Mouse (Mus musculus) T-cell, adult 66 days (primary cell): ENCODE results near the gene Neurl1b. TPM values are rescaled to one million over a fixed set of nuclear protein-coding genes. Genes with fewer than 3 reads are reported as not detected.

Source experiments
- total RNA-seq, 2 experiments: library from RNA; stranded (reverse); gene quantifications; 3 replicates in 1 of 2; 4 replicates in 1 of 2; pipeline ENCODE4 v1.2.4; 2023

Gene Neurl1b
- under 1 TPM; 0.33 to 0.44 TPM for total RNA-seq

DNA sequence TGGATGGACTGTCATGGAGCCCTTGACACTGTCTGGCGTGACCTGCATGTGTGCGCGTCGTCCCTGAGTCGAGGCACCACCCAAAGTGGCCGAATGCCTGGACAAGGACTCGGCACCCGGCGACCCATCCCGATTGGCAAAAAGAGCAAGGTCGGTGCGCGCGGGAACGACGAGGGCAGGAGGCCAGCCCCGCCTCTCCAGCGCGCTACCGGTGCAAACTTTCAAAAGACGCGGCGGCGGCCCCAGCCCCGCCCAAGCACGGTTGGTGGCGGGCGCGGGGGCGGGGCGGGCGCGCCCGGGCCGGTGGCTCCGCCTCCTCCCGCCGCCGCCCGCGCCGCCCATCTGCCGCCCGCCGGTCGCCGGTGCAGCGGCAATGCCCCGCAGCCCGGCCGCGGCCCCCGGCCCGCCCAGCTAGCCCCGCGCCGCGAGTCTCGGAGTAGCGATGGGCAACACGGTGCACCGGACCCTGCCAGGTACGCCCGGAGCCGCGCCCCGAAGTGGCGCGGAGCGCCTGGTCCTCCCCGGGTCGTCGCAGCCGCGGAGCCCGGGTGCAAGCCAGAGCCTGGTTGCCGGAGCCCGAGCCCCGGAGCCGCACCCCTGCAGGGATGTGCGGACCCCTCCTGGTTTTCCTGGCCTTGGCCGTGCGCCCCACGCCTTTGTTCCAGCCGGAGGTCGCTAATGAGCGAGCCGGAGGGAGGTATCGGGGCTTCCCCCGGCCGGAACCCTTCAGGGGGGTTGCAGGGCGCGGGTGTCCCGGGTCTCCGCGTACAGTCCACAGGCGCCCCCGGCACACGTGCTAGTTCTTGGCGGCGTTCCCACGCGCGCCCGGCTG is at the start of gene Neurl1b:
Gene Neurl1b, plus strand, starts transcription at position 307 of the 832 bp plus-strand sequence.

Other genes with a start within 250 kb of the Neurl1b start
- gene Pdia2, start 215.7 kb upstream of the Neurl1b start, total RNA-seq: not detected
- gene Rgs11, start 211.9 kb upstream of the Neurl1b start, total RNA-seq: 10 to 100 TPM; 33.4 to 34.1 TPM
- gene Arhgdig, start 207.0 kb upstream of the Neurl1b start, total RNA-seq: not detected
- 10 to 100 TPM; 34.5 to 38.7 TPM for gene Fam234a, start 170.6 kb upstream of the Neurl1b start, total RNA-seq
- gene Luc7l, start 161.9 kb upstream of the Neurl1b start, total RNA-seq: 100 to 1,000 TPM; 112 to 113 TPM
- gene Ergic1, start 146.7 kb downstream of the Neurl1b start, total RNA-seq: 10 to 100 TPM; 34.9 to 36.1 TPM
- gene Dusp1, start 147.3 kb downstream of the Neurl1b start, total RNA-seq: 100 to 1,000 TPM; 352 to 396 TPM
- gene Atp6v0e, start 248.4 kb downstream of the Neurl1b start, total RNA-seq: 10 to 100 TPM; 85.6 to 87.4 TPM